Mouse (Mus musculus) hindbrain, postnatal 0 days (tissue): ENCODE measurements around the gene Emilin3. TPM values are rescaled to one million over a fixed set of nuclear protein-coding genes. Genes with fewer than 3 reads are reported as not detected.

Source experiments
- ATAC-seq: fragments of 200-750 bp; cut with Nextera tagmentation; 2 replicates; pipeline ENCODE4 v1.8.0; 2017; ENCODE audit warnings: mild to moderate bottlenecking, moderate TSS enrichment, moderate library complexity
- DNase-seq: peaks from one replicate; pipeline ENCODE4 v3.0.0-alpha.2; 2015; ENCODE audit warnings: low spot score
- H3K27ac ChIP-seq: fragments of 300-500 bp; sonication (generic); 2 replicates; pipeline ENCODE4 v1.5.1; 2014; ENCODE audit warnings: mild to moderate bottlenecking
- H3K27me3 ChIP-seq: fragments of 300-500 bp; sonication (generic); 2 replicates; pipeline ENCODE4 v1.6.1; 2014; ENCODE audit warnings: low read length, mixed read lengths; ENCODE audit not compliant: insufficient read depth
- H3K36me3 ChIP-seq: fragments of 300-500 bp; sonication (generic); 2 replicates; pipeline ENCODE4 v1.6.1; 2014; ENCODE audit warnings: low read length, mixed read lengths; ENCODE audit not compliant: insufficient read depth
- H3K4me1 ChIP-seq: fragments of 300-500 bp; sonication (generic); 2 replicates; pipeline ENCODE4 v1.6.1; 2014; ENCODE audit warnings: antibody characterized with exemption, low read length, mixed read lengths; ENCODE audit not compliant: insufficient read depth
- H3K4me2 ChIP-seq: fragments of 300-500 bp; sonication (generic); 2 replicates; pipeline ENCODE4 v1.6.1; 2014; ENCODE audit warnings: low read depth, mild to moderate bottlenecking, low read length, moderate library complexity, mixed read lengths
- H3K4me3 ChIP-seq: fragments of 300-500 bp; sonication (generic); 2 replicates; pipeline ENCODE4 v1.5.1; 2014; ENCODE audit warnings: low read length
- H3K9ac ChIP-seq: fragments of 300-500 bp; sonication (generic); replicated peaks from 2 replicates; pipeline ENCODE4 v1.6.1; 2014; ENCODE audit warnings: mild to moderate bottlenecking, low read length, moderate library complexity, mixed read lengths
- H3K9me3 ChIP-seq: fragments of 300-500 bp; sonication (generic); 2 replicates; pipeline ENCODE4 v1.6.1; 2016; ENCODE audit warnings: low read length, mixed read lengths
- CTCF ChIP-seq: IDR thresholded peaks from 2 replicates; pipeline ENCODE4 v1.5.1; 2016; ENCODE audit warnings: antibody characterized with exemption, control low read depth, low read depth
- WGBS: fragments of 180-500 bp; shearing (Covaris S2); extraction: QIAGEN DNeasy Blood & Tissue Kit; methylation state at CpG from one replicate; pipeline ENCODE4 v1.1.7; 2014; 5-methylcytosine and 5-hydroxymethylcytosine counted together
- polyA plus RNA-seq: library from polyadenylated mRNA; unstranded; fragments of >200 nt; fragmentation: Nextera tagmentation; extraction: Ambion mirVana; gene quantifications from 2 replicates; pipeline ENCODE4 v1.2.1, GENCODE M21; 2015
- total RNA-seq: library from RNA; depleted of rRNA; stranded (reverse); fragments of >200 nt; gene quantifications from 2 replicates; pipeline ENCODE4 v1.2.3, GENCODE M21; 2014; rRNA removed

The Emilin3 gene
- total and polyA plus RNA-seq, 2 experiments from 2014 or later: 0.54 to 3.1 TPM

GRCm38 (mm10) chr2:160869446-160869845 lies 42.7 kb downstream of the Emilin3 start:
- 0 out of 2 replicates have a peak, but pooled peaks cover 6% of the 10 kb centered on the region for H3K4me1 ChIP-seq
- 85% methylated on average over 3 of the region's 3 CpGs for WGBS
- no peaks in the 10 kb centered on the region for H3K36me3 ChIP-seq
- no peaks in the 10 kb centered on the region for H3K9me3 ChIP-seq
- ATAC-seq: no peak
- H3K27ac ChIP-seq: no peak overlapping the region
- H3K4me3 ChIP-seq: no peak overlapping the region
- no peak for TF ChIP-seq CTCF
- no peak overlapping the region for H3K9ac ChIP-seq
- H3K4me2 ChIP-seq: peak overlapping the region; percentile 30; the same call in 1 of the 2 replicates
- no peaks in the 10 kb centered on the region for H3K27me3 ChIP-seq
- DNase-seq: no peak

- WGBS: 56% methylated on average over 2 of the region's 2 CpGs
- no peaks in the 10 kb centered on the region for H3K9me3 ChIP-seq
- no peak for TF ChIP-seq CTCF
- no peak overlapping the region for H3K9ac ChIP-seq
- H3K4me3 ChIP-seq: no peak overlapping the region
- H3K4me2 ChIP-seq: no peak overlapping the region
- H3K36me3 ChIP-seq: no peaks in the 10 kb centered on the region
- ATAC-seq (no peak), DNase-seq (no peak)
- no peaks in the 10 kb centered on the region for H3K4me1 ChIP-seq
- H3K27me3 ChIP-seq: no peaks in the 10 kb centered on the region
- no peak overlapping the region for H3K27ac ChIP-seq
Observed at GRCm38 (mm10) chr2:160865266-160865665, 46.9 kb downstream of the Emilin3 start.

- no peak for TF ChIP-seq CTCF
- H3K4me3 ChIP-seq: no peak overlapping the region
- no peak for ATAC-seq
Observed at GRCm38 (mm10) chr2:160864112-160864511, 48.0 kb downstream of the Emilin3 start.

GRCm38 (mm10) chr2:160860363-160860762 lies 51.8 kb downstream of the Emilin3 start:
- Histone ChIP-seq H3K4me1 (no peaks in the 10 kb centered on the region), H3K9me3 (no peaks in the 10 kb centered on the region), H3K27ac (no peak overlapping the region), H3K4me2 (no peak overlapping the region), H3K27me3 (no peaks in the 10 kb centered on the region), H3K4me3 (no peak overlapping the region), H3K36me3 (no peaks in the 10 kb centered on the region), H3K9ac (no peak overlapping the region)
- ATAC-seq: no peak
- DNase-seq: no peak
- 97% methylated on average over 1 of the region's 1 CpGs for WGBS
- TF ChIP-seq CTCF: no peak

More at GRCm38 (mm10) chr2:160864112-160864511, 48.0 kb downstream of the Emilin3 start:
- 93% methylated on average over 1 of the region's 1 CpGs for WGBS
- H3K9ac ChIP-seq: no peak overlapping the region
- H3K36me3 ChIP-seq: no peaks in the 10 kb centered on the region
- no peak for DNase-seq
- no peaks in the 10 kb centered on the region for H3K4me1 ChIP-seq
- no peaks in the 10 kb centered on the region for H3K27me3 ChIP-seq
- no peaks in the 10 kb centered on the region for H3K9me3 ChIP-seq
- no peak overlapping the region for H3K4me2 ChIP-seq
- no peak overlapping the region for H3K27ac ChIP-seq

Other genes starting within 250 kb of the Emilin3 start
- gene Plcg1, start 181.0 kb downstream of the Emilin3 start, total RNA-seq: 111 and 185 TPM in 2 replicates
- 39.8 and 40.5 TPM in 2 replicates for gene Plcg1, start 181.0 kb downstream of the Emilin3 start, polyA plus RNA-seq
- gene Zhx3, start 39.3 kb downstream of the Emilin3 start, total RNA-seq: 42.5 and 53.0 TPM in 2 replicates
- gene Zhx3, start 39.3 kb downstream of the Emilin3 start, polyA plus RNA-seq: 17.2 and 18.9 TPM in 2 replicates
- 1.4 and 1.9 TPM in 2 replicates for gene Lpin3, start 31.7 kb downstream of the Emilin3 start, total RNA-seq
- gene Lpin3, start 31.7 kb downstream of the Emilin3 start, polyA plus RNA-seq: 0.60 and 0.79 TPM in 2 replicates
- gene Chd6, start 196.7 kb upstream of the Emilin3 start, total RNA-seq: 46.1 and 74.0 TPM in 2 replicates
- gene Chd6, start 196.7 kb upstream of the Emilin3 start, polyA plus RNA-seq: 26.7 and 29.2 TPM in 2 replicates